Mouse (Mus musculus): ENCODE results near the gene Casq1.
A peak's percentile ranks its signal among the peaks of the same experiment; 100 is the strongest.

The Casq1 gene

DNA sequence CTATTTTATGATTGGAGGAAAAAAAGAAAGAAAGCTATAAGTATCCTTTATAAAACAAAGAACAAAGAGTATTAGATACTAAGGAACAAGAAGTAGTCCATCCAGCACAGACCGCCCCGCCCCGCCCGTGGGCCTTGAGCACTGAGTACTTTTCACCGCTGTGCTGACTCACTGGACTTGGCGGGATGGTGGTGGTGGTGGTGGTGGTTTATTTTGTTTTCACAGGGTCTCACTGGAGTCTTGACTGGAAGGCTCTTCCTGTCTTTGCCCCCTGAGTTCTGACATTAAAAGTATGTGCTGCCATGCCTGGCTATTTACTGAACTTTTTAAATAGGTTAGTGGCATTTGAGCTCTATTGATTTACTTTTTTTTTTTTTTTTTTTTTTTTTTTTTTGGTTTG is 36.6 kb downstream of the Casq1 start:
- DNase-seq (ENCODE audit: low spot score in 2 of 2), result no peak

DNA sequence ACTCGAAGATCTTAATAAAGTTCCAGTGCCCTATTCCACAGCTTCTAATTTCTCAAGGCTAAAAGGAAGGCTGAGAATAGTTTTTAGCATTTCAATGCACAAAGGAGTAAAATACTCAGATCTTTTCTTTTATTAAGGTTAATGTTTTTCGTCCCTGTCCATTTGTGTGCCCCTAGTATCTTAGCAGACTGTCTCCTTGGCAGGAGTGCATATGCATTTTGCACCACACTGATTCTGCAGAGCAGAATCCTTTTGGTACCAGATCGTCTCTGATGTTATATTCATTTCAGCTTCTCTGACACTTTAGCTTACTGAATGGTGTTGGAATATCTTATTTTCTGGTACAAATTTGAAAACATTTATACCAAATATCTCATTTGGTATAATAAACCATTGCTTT is 37.9 kb downstream of the Casq1 start:
- DNase-seq (ENCODE audit: low spot score in 2 of 2), result no peak

DNA sequence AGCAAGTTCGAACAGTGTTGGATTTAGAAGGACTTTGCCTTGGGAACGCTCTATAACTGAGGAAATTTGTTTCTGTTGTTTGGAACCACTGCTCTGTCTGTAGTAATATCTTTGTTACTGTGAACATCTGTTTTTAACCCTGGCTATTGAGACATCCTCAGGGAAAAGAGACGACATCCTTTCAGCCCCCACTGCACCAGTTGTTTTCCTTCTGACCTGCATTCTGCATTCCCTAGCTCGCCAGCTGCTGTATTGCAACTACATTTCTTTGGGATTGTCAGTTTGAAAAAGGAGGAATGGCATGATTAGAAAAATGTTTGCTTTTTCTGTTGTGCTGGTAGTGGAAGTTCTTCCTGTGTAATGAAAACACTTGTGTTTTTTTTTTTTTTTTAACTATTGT is 38.8 kb downstream of the Casq1 start:
- no peak for DNase-seq (ENCODE audit: low spot score in 2 of 2)

DNA sequence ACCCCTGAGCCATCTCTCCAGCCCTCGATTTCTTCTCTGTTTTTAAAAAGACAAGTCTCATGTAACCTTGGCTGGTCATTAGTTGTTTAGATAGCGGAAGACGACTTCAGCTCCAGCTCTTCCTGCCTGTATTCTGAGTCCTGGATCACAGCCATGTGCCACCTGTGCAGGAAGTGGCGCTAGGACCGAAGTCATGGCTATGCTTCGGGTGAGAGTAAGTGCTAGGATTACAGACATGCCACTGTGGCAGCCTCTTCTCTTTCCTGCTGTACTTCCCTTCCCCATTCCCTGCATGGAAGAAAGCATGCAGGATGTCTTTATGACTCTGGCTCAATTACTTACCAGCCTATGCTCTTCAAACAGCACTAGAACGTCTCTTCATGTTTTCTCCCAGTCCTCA is 40.6 kb downstream of the Casq1 start:
- no peak for DNase-seq (ENCODE audit: low spot score in 2 of 2)

DNA sequence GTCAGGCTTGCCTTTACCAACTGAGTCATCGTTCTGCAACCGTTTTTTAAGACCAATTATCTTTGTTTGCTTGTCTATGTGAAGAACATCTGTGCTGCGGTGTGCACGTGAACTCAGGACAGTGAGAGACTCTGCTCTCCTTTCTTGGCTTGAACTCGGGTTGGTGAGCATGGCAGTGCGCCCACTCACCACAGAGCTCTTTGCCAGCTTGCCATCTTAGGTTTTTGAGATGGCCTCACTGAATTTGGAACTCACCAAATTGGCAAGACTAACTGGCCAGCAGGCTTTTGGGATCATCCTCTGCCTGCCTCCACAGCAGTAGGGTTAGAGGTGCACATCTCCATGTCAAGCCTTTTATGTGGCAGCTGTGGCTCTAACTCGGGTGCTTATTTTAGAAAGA is 41.9 kb downstream of the Casq1 start:
- no peak for DNase-seq (ENCODE audit: low spot score in 2 of 2)

DNA sequence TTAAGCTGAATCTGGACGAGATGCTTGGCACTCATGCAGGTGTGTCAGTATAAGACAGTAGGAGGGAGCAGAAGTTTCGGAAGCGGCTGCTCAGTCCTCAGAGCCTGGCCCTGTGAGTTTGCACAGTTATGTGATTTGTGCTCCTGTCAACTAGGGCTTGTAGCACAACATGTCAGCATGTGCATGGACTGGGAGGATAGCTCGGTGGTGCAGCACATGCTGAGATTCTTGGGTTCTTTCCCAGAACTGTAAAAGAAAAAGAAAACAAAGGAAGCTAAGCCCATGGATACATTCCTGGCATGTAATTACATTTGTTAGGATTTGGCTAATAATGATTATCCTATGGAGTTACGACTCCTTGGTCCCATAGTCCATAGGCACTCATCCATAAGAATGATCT is 46.5 kb downstream of the Casq1 start:
- no peak for DNase-seq (ENCODE audit: low spot score in 2 of 2)

DNA sequence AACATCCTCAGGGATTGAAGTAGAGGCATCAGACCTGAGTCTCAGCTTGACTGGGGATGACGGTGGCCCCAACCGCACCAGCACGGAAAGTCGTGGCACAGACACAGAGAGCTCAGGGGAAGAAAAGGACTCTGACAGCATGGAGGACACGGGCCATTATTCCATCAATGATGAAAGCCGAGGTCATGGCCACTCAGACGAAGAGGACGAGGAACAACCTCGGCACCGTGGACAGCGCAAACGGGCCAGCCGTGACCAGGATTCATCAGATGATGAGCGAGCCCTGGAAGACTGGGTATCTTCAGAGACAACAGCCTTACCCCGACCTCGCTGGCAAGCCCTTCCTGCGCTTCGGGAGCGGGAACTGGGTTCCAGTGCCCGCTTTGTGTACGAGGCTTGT is 47.3 kb downstream of the Casq1 start:
- no peak for DNase-seq (ENCODE audit: low spot score in 2 of 2)

DNA sequence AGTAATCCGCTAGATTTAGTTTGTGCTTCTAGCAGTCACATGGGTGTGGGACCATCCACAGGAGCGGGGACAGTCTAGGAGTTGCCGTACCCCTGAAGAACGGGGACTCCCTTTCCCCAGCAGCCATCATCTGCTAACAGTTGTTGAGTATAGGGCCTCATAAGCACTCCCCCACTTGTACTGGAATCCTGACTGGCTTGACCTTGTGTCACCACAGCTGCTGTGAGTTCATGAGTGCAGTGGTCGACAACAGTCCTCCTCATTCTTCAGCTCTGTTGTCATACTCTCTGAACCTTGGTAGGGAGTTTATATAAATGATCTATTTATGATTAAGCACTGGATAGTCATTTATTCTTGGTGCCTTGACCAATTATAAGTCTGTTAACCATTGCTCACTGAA is 49.9 kb downstream of the Casq1 start:
- no peak for DNase-seq (ENCODE audit: low spot score in 2 of 2)

DNA sequence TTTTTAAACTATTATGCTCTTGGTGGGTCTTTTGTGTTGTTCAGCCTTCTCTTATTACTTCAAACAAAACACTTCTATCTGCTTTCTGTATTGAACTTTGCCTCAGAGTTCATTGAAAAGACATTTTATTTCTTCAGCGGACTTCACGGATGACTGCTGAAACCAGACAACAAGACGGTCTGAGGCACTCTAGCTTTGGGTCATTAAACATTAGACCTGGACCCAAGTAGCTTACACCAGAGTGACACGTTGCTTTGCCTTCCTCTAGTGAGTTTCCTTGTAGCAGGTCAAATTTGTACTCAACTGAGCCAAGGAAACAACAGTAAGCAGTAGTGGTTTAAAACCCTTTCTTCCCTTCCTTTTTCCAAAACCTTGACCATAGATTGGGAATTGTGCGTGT is 51.8 kb downstream of the Casq1 start:
- DNase-seq (ENCODE audit: low spot score in 2 of 2), result no peak

DNA sequence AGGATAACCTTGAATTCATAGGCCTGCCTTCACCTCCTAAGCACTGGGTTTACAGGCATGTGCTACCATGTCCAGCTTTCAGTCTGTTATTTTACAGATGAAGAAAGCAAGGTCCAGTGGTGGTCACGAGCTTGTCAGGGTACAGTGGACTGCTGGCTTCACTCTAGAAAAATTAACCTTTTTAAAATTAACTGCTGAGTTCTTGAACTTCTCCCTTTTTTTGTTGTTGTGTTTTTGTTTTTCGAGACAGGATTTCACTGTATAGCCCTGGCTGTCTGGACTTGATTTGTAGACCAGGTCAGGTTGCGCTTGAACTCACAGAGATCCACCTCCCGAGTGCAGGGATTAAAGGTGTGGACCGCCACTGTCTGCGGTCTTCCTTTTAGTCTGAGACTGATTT is 56.7 kb downstream of the Casq1 start:
- no peak for DNase-seq (ENCODE audit: low spot score in 2 of 2)

DNA sequence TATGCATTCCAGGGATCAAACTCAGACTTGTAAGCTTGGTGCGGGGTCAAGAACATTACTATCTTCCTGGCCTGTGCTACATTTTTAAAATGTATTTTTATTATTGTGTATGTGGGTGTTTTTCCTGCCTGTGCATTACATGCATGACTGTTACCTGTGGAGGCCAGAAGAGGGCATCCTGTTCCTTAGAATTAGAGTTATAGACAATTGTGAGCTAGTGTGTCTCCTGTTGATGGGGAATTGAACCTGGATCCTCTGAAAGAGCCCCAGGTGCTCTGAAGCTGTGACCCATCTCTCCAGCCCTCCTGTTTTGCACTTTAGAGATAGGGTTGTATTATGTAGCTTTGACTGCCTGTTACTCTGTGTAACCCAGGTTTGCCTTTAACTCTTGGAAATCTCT is 57.7 kb downstream of the Casq1 start:
- peak; percentile 33 to 38 for DNase-seq (ENCODE audit: low spot score in 2 of 2)

DNA sequence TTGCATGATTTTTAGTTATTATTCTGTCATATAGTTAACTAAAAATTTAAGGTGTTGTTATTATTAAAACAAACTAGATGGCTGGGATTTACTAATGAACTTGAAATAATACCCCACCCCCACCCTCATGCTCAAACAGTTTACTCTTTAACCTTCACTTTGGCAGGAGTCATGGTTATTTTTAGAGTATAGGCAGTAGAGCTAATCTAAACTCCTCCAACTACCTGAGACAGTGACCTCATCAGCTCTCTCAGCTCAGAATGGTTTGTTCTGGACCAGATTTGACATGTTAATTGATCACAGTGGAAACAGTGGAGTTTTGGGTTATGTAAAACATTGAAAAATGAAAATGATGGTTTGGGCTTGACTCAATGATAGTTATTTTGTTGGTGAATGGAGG is 59.2 kb downstream of the Casq1 start:
- DNase-seq (ENCODE audit: low spot score in 2 of 2), result no peak

DNA sequence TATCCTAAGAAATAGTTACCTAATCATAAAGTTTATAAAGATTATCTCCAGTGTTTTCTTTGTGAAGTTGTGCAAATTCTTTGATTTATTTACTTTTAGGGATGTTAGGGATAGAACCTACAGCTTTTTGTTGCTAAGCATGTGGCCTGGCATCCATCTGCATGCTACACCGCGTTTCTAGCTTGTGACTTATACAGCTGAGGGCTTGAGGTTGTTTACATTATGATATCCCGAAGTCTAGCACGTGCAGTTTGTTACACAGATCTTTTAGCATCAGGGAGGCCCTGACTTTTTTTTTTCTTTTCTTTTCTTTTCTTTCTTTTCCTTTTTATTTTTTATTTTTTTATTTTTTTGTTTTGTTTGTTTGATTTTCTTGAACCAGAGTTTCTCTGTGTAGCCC is 59.7 kb downstream of the Casq1 start:
- no peak for DNase-seq (ENCODE audit: low spot score in 2 of 2)
